Mouse (Mus musculus) embryo, embryonic 10 days (tissue): ENCODE measurements at regions not wholly inside any gene's neighbourhood (a gene's known extent, or its start where the extent isn't known, plus 50 kb on each side); places are given as distances from the start of the nearest gene placed in this dataset.

Source experiments
- DNase-seq: peaks from one replicate; pipeline ENCODE4 v3.0.0-alpha.2; 2015; ENCODE audit warnings: low spot score

DNA sequence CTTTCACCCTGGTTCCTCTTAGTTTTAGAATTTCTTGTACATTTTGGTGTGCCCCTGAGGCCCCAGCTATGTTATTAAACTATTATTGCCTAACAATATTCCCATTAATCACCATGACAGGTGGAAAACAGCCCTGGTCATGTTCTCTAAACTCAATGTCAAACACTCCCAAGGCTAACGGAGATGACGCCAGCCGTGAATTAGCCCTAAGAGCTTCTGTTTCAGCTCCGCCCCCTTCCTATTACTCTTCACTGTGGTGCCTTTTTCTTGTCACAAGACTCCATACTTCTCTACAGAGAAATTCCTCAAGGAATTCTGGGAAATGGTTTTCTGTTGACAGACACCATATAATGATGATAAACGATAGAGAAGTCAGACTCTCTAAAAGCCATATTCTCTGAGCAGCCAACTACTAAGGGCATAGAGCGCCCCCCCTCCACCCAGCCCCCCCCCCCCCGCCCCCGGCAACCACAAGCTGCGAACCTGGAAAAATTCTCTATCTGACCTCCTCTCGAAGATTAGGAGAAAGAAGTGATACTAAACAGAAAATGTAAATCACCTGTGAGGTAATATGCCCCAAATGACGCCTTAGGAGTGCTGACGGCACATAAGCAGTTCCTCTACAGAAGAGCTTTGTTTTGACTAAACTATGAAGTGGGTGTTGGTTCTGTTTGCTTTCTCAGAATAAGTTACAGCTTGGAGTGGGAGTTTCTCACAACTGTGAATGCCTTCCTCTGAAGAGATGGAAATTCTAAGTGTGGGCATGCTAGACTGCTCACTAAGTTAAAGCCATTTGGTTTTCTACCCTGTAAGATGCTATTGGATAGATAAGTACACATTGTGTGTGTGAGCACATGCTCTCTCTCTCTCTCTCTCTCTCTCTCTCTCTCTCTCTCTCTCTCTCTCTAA is 76.8 kb upstream of the Sfrp2 start:
- peak; percentile 12 for DNase-seq

DNA sequence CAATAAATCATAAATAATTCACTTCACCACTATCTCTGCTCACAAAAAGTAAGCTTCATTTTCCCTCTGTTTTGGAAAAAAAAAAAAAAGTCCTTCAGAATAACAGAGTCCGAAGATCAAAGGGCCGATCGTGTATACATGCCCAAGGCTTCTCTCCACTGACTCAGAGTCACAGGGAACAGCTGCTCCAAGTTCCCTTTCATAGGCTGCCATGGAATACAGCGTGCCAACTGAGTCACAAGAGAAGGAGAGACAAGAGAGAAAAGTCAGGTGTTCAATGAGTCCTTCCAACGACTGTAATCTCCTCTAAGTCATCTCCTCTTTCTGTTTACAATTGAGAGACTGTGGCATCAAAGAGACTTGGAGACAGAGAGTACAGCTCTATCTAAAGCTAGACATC is 71.6 kb upstream of the Sfrp2 start:
- DNase-seq = no peak

DNA sequence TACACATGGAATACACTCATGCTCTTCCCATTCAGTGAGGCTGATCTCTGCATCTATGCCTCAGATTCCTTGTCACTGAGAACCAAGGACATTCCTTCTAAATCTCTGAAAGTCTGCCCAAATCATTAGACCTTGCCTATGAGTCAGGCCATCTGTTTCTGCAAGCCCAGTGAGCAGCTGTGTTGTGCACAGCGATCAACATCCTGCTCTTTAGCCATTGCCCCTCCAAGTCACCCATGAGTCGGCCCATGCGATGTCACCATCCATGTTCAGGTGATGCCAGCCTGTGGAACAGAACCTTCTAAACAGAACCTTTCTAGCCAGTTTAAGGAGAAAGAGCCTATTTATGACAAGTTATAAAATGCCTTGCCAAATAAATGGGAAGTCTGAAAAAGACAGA is 66.4 kb upstream of the Sfrp2 start:
- DNase-seq = no peak

DNA sequence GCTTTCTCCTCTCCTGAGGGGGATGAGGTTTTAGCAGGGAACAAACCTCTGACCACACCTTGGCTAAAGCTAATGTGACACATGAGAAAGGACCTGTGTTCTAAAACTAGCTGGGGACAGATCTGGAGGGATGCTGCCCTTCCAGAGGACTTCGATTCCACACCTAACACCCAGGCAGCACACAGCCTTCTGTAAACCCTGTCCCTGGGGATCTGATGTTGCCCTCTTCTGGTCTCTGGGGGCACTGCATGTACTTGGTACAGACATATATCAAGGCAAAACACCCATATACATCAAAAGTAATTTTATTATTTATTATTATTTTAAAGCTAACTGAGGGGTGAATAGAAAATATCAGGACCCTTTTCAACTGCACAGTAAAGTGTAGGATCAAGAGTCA is 65.0 kb upstream of the Sfrp2 start:
- peak; percentile 61 for DNase-seq

DNA sequence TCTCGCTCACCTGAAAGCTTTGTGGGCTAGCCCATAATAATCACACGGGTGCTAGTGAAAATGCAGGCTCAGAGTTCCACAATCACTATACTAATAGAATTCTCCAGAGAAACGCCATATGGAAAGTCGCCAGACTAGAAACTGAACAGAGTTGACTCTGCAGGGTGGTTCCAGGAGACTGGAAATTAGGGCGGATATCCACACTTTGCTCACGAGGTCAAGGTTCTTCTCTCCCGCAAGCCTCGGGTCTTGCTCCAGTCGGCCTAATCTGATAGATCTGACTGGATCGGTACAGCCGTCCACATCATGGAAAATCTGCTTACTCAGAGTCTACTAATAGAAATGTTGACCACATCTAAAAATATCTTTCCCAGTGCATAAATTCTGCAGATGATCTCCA is 61.6 kb upstream of the Sfrp2 start:
- no peak for DNase-seq

DNA sequence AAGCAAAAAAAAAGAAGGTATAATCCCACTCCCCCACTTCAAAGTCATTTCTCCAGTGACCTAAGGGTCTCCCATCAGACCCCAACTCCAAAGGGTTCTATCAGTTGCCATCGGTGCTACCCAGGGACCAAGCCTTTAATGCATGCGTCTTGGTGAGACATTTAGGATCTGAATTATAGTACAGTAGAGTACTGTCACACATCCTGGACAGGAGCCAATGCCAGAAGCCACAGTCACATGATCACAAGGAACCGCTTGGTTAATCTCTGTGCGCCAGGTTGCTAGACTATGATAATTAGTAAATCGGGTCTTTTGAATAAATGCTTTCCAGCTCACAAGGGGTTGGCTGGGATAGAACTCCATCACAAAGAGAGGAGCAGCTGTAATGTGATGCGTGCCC is 60.9 kb upstream of the Sfrp2 start:
- DNase-seq = no peak

DNA sequence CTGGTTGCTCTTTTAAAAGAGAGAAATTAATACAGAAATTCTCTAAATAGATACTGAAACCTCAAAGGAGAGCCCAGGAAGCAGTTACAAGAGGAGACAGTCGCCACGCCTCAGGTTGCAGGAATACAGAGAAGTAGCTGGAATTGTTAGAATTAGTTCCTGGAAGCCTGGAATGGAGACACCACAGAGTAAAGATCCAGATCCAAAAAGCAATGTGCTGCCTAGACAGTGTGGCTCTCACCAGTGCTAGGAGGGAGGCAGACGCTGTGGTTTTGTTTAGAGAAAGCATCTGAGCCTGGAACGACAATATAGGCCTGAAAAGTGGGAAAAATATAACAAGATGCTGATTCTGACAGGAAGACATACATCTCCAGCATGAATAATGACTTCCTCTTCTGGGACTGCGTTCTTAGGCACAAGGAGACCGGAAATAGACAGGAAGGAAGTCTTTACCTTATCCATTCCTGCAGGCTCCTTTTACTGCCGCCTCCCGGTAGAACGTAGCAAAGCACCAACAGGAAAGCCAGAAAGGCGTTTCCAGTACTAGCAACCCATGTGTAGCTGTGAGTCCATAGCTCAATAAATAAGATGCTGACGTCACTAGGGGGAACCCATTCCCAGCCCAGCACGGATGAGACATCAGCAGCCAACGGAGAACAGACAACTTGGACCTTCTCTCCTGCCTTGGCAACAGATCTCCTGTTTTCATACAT is 59.4 kb upstream of the Sfrp2 start:
- DNase-seq = no peak

DNA sequence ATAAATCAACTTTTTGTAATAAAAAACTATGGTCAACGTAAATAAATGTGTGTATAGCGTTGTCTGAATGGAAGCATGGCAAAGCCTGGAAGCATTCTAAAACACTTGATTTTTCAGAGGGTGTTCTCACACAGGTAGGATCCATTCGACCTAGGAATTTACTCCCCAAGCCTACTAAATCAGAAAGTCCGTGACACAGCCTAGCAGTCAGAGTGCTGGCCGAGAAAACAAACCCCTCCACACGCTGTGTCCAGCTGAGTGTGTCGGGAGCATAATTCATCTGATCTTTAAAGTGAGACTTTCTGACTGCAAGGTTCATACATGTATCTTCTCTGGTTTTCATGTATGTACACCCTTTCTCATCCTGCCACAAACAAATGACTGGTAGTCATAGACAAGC is 58.8 kb upstream of the Sfrp2 start:
- DNase-seq = no peak

DNA sequence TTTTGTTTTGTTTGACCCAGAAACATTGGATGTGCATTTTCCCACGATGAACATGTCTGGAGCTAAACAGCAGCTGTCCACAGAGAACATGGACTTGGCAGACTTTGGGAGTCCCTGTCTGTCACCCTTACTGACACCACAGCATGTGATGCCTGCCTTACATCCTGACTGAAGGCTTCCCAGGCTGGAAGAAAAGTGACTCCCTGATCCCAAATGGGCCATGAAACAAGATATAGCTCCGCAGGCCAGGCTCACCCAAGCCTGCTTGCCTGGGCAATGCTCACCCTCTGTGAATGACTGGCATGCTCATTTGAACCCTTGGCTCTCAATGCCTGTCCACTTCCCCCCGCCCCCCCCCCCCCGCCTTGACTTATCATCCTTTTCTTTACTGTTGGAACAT is 57.1 kb upstream of the Sfrp2 start:
- no peak for DNase-seq

DNA sequence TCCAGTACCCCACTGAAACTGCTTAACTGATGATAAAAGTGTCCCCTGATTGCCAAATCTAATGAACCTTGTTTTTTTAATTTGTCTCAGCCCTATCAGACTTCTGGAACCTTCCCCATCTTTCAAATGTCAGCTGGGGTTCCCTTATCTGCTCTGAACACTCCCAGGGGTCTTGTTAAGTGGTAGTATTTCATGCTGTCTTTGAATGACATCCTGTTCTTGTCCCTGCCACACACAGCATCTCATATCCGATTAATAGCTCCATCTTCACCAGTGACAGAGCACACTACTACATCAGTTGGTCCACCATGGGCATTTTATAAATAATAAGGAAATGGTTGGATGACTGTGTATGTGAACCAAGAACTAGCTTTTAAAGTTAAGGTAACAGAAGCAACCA is 56.6 kb upstream of the Sfrp2 start:
- no peak for DNase-seq

DNA sequence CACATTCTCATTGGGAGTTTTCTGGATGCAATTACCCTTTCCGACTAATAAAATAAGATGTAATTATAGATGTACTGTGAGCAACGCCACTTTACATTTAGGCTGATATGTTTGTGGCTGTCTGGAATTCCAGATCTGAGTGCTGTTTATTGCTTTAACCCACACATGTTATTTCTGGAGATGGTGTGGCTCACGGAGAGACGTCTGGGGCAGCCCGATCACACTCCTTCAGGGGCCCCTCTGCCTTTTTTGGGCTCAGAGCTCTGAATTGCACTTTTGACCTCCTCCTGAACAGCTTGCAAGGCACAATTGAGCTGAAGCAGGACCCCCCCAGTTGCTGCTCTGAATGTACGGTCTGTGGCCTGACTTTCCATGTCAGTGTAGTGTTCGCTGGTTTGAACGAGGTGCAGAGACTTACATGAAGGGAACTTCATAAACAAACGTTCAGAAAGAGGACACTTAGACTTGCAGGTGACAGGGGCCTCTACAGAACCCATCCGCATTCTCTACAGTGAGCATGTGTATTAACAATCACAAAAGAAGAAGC is 55.1 kb upstream of the Sfrp2 start:
- DNase-seq = no peak

DNA sequence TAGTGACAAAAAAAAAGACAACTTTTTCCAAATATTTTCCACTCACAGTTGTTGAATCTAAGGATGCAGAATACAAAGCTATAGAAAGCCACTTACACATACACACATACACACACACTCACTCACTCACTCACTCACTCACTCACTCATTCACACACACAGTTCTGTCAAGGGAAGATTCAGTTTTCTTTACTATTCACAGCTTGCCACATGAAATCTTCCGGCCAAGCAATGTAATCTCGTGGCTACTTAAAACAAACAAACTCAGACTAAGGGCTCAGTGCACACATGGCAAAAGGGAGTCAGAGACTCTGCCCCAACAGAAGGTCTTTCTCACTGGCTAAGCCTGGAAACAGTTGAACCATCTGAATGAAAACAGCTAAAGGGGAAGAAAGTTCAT is 53.8 kb upstream of the Sfrp2 start:
- no peak for DNase-seq

DNA sequence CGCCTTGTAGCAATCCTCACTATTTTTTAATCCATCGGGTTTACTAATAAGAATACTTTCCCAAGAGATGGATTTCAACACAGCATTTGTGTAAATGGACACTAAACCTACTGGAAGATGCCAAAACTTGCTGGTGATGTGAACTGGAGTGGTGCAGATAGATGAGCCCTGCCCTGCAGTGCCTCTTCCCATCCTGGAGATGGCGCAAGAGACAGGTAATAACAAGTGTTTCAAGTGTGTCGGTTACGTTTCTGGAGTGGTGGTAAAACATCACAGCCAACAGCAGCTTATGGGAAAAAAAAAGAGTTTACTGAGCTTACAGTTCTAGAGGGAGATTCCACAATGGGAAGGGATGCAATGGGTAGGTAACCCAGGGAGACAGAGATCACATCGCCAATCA is 51.5 kb upstream of the Sfrp2 start:
- DNase-seq = peak; percentile 65
